Mouse (Mus musculus): ENCODE measurements at regions not wholly inside any gene's neighbourhood (a gene's known extent, or its start where the extent isn't known, plus 50 kb on each side); places are given as distances from the start of the nearest gene placed in this dataset.
A peak's percentile ranks its signal among the peaks of the same experiment; 100 is the strongest.

DNA sequence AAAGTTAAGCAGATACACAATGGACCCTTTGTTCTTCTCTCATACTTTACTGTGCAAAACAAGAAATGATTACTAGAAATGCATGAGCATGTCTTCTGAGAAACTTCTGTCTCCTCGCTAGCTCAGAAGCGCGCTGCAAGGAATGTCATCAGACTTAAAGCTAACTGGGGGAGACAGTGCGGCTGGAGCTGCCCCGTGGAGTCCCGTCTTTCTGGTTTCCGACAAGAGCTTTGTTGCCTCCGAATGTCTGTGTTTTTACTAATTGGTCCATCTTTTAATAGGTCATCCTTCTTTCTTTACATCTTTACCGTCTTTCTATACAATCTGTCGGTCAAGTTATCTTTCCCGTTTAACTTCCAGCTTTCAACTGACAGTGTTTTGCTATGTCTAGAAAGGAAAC lies 140.0 kb downstream of the Mycn start:
- no peak overlapping the region for H3K4me3 ChIP-seq (ENCODE audit: control insufficient read depth, low read depth, low read length)
- H3K36me3 ChIP-seq (ENCODE audit: control insufficient read depth, insufficient read depth, low read length): no peaks in the 10 kb centered on the region
- no peak overlapping the region for H3K27ac ChIP-seq (ENCODE audit: control insufficient read depth, insufficient read depth, low read depth, low read length)
- TF ChIP-seq POLR2A (IDR thresholded peaks at IDR 0.05; ENCODE audit: control insufficient read depth, low read depth, low read length) (no peak), CTCF (IDR thresholded peaks at IDR 0.05; ENCODE audit: control insufficient read depth, insufficient read depth, insufficient replicate concordance, low read depth, low read length) (no peak)
- H3K27me3 ChIP-seq (ENCODE audit: control insufficient read depth, insufficient read depth, low read length): no peaks in the 10 kb centered on the region
- H3K4me1 ChIP-seq (ENCODE audit: control insufficient read depth, insufficient read depth, low read length): no peaks in the 10 kb centered on the region

DNA sequence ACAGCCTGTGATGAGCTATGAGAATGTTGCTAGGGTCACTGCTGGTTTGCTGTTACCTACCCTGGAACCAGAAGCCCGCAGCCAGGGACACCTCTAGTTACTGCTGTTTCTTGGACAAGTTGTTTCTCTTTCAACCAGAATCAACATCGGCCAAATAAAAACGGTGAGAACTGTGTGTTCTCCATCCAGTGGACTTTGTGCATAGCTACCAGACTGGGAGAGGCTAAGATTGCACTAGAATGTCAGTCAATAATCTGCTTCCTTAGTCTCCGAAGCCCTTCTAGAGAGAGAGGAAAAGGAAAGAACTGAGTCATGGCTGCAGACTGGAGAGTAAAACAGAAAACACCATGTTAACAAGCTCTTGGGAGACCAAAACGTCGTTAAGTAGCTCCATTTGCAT lies 141.6 kb downstream of the Mycn start:
- H3K27me3 ChIP-seq (ENCODE audit: control insufficient read depth, insufficient read depth, low read length): no peaks in the 10 kb centered on the region
- no peaks in the 10 kb centered on the region for H3K36me3 ChIP-seq (ENCODE audit: control insufficient read depth, insufficient read depth, low read length)
- no peak overlapping the region for H3K4me3 ChIP-seq (ENCODE audit: control insufficient read depth, low read depth, low read length)
- TF ChIP-seq POLR2A (IDR thresholded peaks at IDR 0.05; ENCODE audit: control insufficient read depth, low read depth, low read length): no peak
- TF ChIP-seq CTCF (IDR thresholded peaks at IDR 0.05; ENCODE audit: control insufficient read depth, insufficient read depth, insufficient replicate concordance, low read depth, low read length): no peak
- H3K4me1 ChIP-seq (ENCODE audit: control insufficient read depth, insufficient read depth, low read length): no peaks in the 10 kb centered on the region
- no peak overlapping the region for H3K27ac ChIP-seq (ENCODE audit: control insufficient read depth, insufficient read depth, low read depth, low read length)

- Histone ChIP-seq H3K27ac (ENCODE audit: control insufficient read depth, insufficient read depth, low read depth, low read length) (no peak overlapping the region), H3K27me3 (ENCODE audit: control insufficient read depth, insufficient read depth, low read length) (peaks cover 2% of the 10 kb centered on the region; the same call in 1 of the 2 replicates), H3K4me3 (ENCODE audit: control insufficient read depth, low read depth, low read length) (no peak overlapping the region), H3K36me3 (ENCODE audit: control insufficient read depth, insufficient read depth, low read length) (no peaks in the 10 kb centered on the region), H3K4me1 (ENCODE audit: control insufficient read depth, insufficient read depth, low read length) (peaks cover 7% of the 10 kb centered on the region)
- TF ChIP-seq POLR2A (IDR thresholded peaks at IDR 0.05; ENCODE audit: control insufficient read depth, low read depth, low read length): no peak
- TF ChIP-seq CTCF (IDR thresholded peaks at IDR 0.05; ENCODE audit: control insufficient read depth, insufficient read depth, insufficient replicate concordance, low read depth, low read length): no peak
These were observed 152.7 kb downstream of the Mycn start for GRCm38 (mm10) chr12:12789052-12789451.

DNA sequence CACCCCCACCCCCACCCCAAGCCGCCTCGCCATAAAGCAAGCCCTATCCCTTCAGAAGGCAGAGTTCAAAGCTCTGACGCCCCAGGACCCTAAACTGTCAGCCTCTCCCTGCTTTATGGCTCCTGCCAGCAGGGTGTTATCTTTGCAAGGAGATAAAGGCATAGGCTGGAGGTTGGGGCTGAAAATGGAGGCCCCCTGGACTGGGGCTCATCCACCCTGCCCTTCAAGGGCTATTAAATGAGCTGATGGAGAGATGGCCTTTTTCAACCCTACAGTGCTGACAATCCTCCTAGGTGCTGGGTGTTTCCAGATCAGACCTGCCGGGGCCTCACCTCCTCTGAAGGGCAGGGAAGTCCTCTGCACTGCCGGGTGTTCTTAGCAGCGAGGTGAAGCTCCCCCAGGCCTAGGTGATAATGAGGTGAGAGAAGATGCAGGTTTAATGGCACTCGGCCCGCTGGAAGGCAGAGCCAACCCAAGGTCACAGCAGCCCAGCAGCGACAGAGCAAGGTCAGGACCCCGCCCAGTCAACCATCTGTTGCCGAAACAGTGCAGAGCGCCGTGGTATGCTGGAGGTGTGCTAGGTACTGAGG lies 153.4 kb downstream of the Mycn start:
- peaks cover 7% of the 10 kb centered on the region for H3K4me1 ChIP-seq (ENCODE audit: control insufficient read depth, insufficient read depth, low read length)
- no peaks in the 10 kb centered on the region for H3K36me3 ChIP-seq (ENCODE audit: control insufficient read depth, insufficient read depth, low read length)
- no peak for TF ChIP-seq CTCF (IDR thresholded peaks at IDR 0.05; ENCODE audit: control insufficient read depth, insufficient read depth, insufficient replicate concordance, low read depth, low read length)
- H3K27me3 ChIP-seq (ENCODE audit: control insufficient read depth, insufficient read depth, low read length): peaks cover 2% of the 10 kb centered on the region; the same call in 1 of the 2 replicates
- H3K27ac ChIP-seq (ENCODE audit: control insufficient read depth, insufficient read depth, low read depth, low read length): no peak overlapping the region
- H3K4me3 ChIP-seq (ENCODE audit: control insufficient read depth, low read depth, low read length): no peak overlapping the region

DNA sequence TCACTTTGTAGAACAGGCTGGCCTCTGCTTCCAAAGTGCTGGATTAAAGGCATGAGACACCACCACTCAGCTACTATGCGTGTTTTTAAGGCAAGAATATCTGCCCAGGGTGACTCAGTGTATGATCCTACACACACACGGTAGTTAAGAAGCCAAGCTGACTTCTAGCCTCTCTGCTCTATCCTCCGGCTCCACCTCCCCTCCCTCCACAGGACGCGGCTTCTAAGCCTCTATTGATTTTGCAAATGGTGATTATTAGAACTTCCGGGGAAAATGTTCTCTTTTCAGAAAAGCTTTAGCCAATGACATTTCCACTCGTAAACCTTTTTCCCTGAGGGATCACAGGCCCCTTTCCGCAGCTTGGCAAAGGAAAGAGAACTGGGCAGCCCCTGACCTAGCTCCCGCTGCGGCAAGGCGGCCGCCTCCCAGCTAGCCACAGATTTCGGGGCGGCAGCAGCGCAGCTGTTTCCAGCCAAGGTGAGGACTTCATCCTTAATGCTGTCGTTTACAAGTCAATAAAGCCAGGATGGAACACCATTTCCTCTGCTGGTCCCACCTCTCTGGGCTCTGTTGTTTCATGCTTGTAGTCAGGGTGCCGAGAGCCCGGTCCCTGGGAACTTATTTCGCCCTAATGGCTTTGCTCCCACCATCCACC lies 154.0 kb downstream of the Mycn start:
- TF ChIP-seq POLR2A (IDR thresholded peaks at IDR 0.05; ENCODE audit: control insufficient read depth, low read depth, low read length): no peak
- no peak for TF ChIP-seq CTCF (IDR thresholded peaks at IDR 0.05; ENCODE audit: control insufficient read depth, insufficient read depth, insufficient replicate concordance, low read depth, low read length)
- Histone ChIP-seq H3K27ac (ENCODE audit: control insufficient read depth, insufficient read depth, low read depth, low read length) (no peak overlapping the region), H3K4me1 (ENCODE audit: control insufficient read depth, insufficient read depth, low read length) (peaks cover 7% of the 10 kb centered on the region), H3K36me3 (ENCODE audit: control insufficient read depth, insufficient read depth, low read length) (no peaks in the 10 kb centered on the region), H3K27me3 (ENCODE audit: control insufficient read depth, insufficient read depth, low read length) (peaks cover 2% of the 10 kb centered on the region; the same call in 1 of the 2 replicates), H3K4me3 (ENCODE audit: control insufficient read depth, low read depth, low read length) (0 out of 2 replicates have a peak overlapping the region, but pooled peaks have one; percentile 14)

DNA sequence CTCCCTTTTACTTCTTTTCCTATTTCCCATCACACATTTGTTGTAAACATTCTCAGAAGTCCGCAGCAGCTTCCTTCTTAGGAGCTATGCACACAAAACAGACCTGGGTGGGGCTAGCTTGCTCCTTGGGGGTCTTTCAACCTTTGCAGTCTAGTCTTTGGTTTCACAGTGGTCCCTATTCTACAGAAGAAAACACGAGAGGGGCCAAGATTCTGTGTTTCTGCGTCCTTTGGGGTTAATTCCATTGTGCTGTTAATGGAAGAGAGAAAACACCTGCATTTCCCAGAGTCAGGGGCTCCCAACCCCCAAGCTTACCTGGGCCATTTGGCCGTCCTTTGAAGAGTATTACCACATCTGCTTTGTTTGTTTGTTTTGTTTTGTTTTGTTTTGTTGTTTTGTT lies 154.6 kb downstream of the Mycn start:
- Histone ChIP-seq H3K27ac (ENCODE audit: control insufficient read depth, insufficient read depth, low read depth, low read length) (no peak overlapping the region), H3K36me3 (ENCODE audit: control insufficient read depth, insufficient read depth, low read length) (no peaks in the 10 kb centered on the region), H3K4me1 (ENCODE audit: control insufficient read depth, insufficient read depth, low read length) (peaks cover 7% of the 10 kb centered on the region), H3K4me3 (ENCODE audit: control insufficient read depth, low read depth, low read length) (no peak overlapping the region), H3K27me3 (ENCODE audit: control insufficient read depth, insufficient read depth, low read length) (peaks cover 2% of the 10 kb centered on the region; the same call in 1 of the 2 replicates)
- no peak for TF ChIP-seq CTCF (IDR thresholded peaks at IDR 0.05; ENCODE audit: control insufficient read depth, insufficient read depth, insufficient replicate concordance, low read depth, low read length)
- no peak for TF ChIP-seq POLR2A (IDR thresholded peaks at IDR 0.05; ENCODE audit: control insufficient read depth, low read depth, low read length)

GRCm38 (mm10) chr12:12783699-12784605 lies 157.8 kb downstream of the Mycn start:
- no peak overlapping the region for H3K4me3 ChIP-seq (ENCODE audit: control insufficient read depth, low read depth, low read length)
- H3K27me3 ChIP-seq (ENCODE audit: control insufficient read depth, insufficient read depth, low read length): peaks cover 2% of the 10 kb centered on the region; the same call in 1 of the 2 replicates
- TF ChIP-seq POLR2A (IDR thresholded peaks at IDR 0.05; ENCODE audit: control insufficient read depth, low read depth, low read length) (no peak), CTCF (IDR thresholded peaks at IDR 0.05; ENCODE audit: control insufficient read depth, insufficient read depth, insufficient replicate concordance, low read depth, low read length) (no peak)
- no peaks in the 10 kb centered on the region for H3K36me3 ChIP-seq (ENCODE audit: control insufficient read depth, insufficient read depth, low read length)
- H3K4me1 ChIP-seq (ENCODE audit: control insufficient read depth, insufficient read depth, low read length): peaks cover 7% of the 10 kb centered on the region
- no peak overlapping the region for H3K27ac ChIP-seq (ENCODE audit: control insufficient read depth, insufficient read depth, low read depth, low read length)
